Mouse (Mus musculus): ENCODE results near the gene Trappc10. TPM values are rescaled to one million over a fixed set of nuclear protein-coding genes. Genes with fewer than 3 reads are reported as not detected.

Gene Trappc10
- polyA plus RNA-seq, 1 experiment from 2014 or later, result 26.3 TPM

Other genes with a start within 250 kb of the Trappc10 start
- gene Pfkl, start 234.6 kb downstream of the Trappc10 start, polyA plus RNA-seq (2015; fragmentation: Nextera tagmentation; extraction: Ambion mirVana), result 41.1 and 45.5 TPM in 2 replicates
- 0.69 and 1.1 TPM in 2 replicates for gene Dnmt3l, start 202.7 kb downstream of the Trappc10 start, polyA plus RNA-seq (2015; fragmentation: Nextera tagmentation; extraction: Ambion mirVana)
- 8.8 and 10.1 TPM in 2 replicates for gene Aire, start 201.0 kb downstream of the Trappc10 start, polyA plus RNA-seq (2015; fragmentation: Nextera tagmentation; extraction: Ambion mirVana)
- gene Icosl, start 175.3 kb downstream of the Trappc10 start, polyA plus RNA-seq (2015; fragmentation: Nextera tagmentation; extraction: Ambion mirVana), result 6.2 and 6.7 TPM in 2 replicates
- gene D10Jhu81e, start 74.9 kb downstream of the Trappc10 start, polyA plus RNA-seq (2015; fragmentation: Nextera tagmentation; extraction: Ambion mirVana), result 28.9 and 31.2 TPM in 2 replicates
- gene Pwp2, start 59.5 kb downstream of the Trappc10 start, polyA plus RNA-seq (2015; fragmentation: Nextera tagmentation; extraction: Ambion mirVana), result 18.1 and 18.7 TPM in 2 replicates
- gene Agpat3, start 107.8 kb upstream of the Trappc10 start, polyA plus RNA-seq (2015; fragmentation: Nextera tagmentation; extraction: Ambion mirVana), result 139 and 152 TPM in 2 replicates
- gene Rrp1, start 168.4 kb upstream of the Trappc10 start, polyA plus RNA-seq (2015; fragmentation: Nextera tagmentation; extraction: Ambion mirVana), result 373 and 391 TPM in 2 replicates
- 1,727 and 1,921 TPM in 2 replicates for gene Cstb, start 181.0 kb upstream of the Trappc10 start, polyA plus RNA-seq (2015; fragmentation: Nextera tagmentation; extraction: Ambion mirVana)
- 16.4 and 17.9 TPM in 2 replicates for gene Pdxk, start 220.3 kb upstream of the Trappc10 start, polyA plus RNA-seq (2015; fragmentation: Nextera tagmentation; extraction: Ambion mirVana)

Measured in thymus, postnatal 0 days (tissue).